Mouse (Mus musculus) intestine, postnatal 0 days (tissue): ENCODE data around the gene Itga2. TPM values are rescaled to one million over a fixed set of nuclear protein-coding genes. Genes with fewer than 3 reads are reported as not detected.

ENCODE experiments used
- ATAC-seq: fragments of 200-750 bp; cut with Nextera tagmentation; 2 replicates; pipeline ENCODE4 v1.8.0; 2017; ENCODE audit warnings: mild to moderate bottlenecking, moderate TSS enrichment, moderate library complexity
- H3K27ac ChIP-seq: fragments of 300-500 bp; sonication (generic); 2 replicates; pipeline ENCODE4 v1.5.1; 2014; ENCODE audit warnings: mild to moderate bottlenecking, low read depth, low read length, moderate library complexity
- H3K27me3 ChIP-seq: fragments of 300-500 bp; sonication (generic); replicated peaks from 2 replicates; pipeline ENCODE4 v1.6.1; 2014; ENCODE audit warnings: low read length, mixed read lengths; ENCODE audit not compliant: control insufficient read depth, insufficient read depth
- H3K36me3 ChIP-seq: fragments of 300-500 bp; sonication (generic); 2 replicates; pipeline ENCODE4 v1.6.1; 2014; ENCODE audit warnings: mild to moderate bottlenecking, moderate library complexity; ENCODE audit not compliant: control insufficient read depth, insufficient read depth
- H3K4me1 ChIP-seq: fragments of 300-500 bp; sonication (generic); replicated peaks from 2 replicates; pipeline ENCODE4 v1.6.1; 2014; ENCODE audit warnings: antibody characterized with exemption, low read length, mixed read lengths; ENCODE audit not compliant: control insufficient read depth, insufficient read depth
- H3K4me2 ChIP-seq: fragments of 300-500 bp; sonication (generic); replicated peaks from 2 replicates; pipeline ENCODE4 v1.6.1; 2014; ENCODE audit warnings: low read depth, mild to moderate bottlenecking, moderate library complexity
- H3K4me3 ChIP-seq: fragments of 300-500 bp; sonication (generic); 2 replicates; pipeline ENCODE4 v1.5.1; 2014; ENCODE audit warnings: low read depth, low read length
- H3K9ac ChIP-seq: fragments of 300-500 bp; sonication (generic); 2 replicates; pipeline ENCODE4 v1.6.1; 2014; ENCODE audit warnings: mild to moderate bottlenecking, low read depth, low read length
- H3K9me3 ChIP-seq: fragments of 300-500 bp; sonication (generic); 2 replicates; pipeline ENCODE4 v1.6.1; 2016; ENCODE audit warnings: mixed run types; ENCODE audit not compliant: control insufficient read depth
- CTCF ChIP-seq: sonication (generic); IDR thresholded peaks from 2 replicates; pipeline ENCODE4 v1.5.1; 2016; ENCODE audit warnings: low read depth, mild to moderate bottlenecking, control low read depth, antibody characterized with exemption, moderate library complexity
- WGBS: fragments of 180-500 bp; shearing (Covaris S2); extraction: QIAGEN DNeasy Blood & Tissue Kit; methylation state at CpG from one replicate; pipeline ENCODE4 v1.1.7; 2014; 5-methylcytosine and 5-hydroxymethylcytosine counted together
- polyA plus RNA-seq: library from polyadenylated mRNA; unstranded; fragments of >200 nt; fragmentation: Nextera tagmentation; extraction: Ambion mirVana; gene quantifications from 2 replicates; pipeline ENCODE4 v1.2.1, GENCODE M21; 2015

The Itga2 gene
- polyA plus RNA-seq, 1 experiment from 2014 or later = 4.8 TPM

GRCm38 (mm10) chr13:114802971-114803370 lies 128.9 kb downstream of the Itga2 start:
- Histone ChIP-seq H3K27ac (peak overlapping the region; percentile 72), H3K4me1 (no peaks in the 10 kb centered on the region), H3K9me3 (no peaks in the 10 kb centered on the region), H3K4me3 (no peak overlapping the region), H3K27me3 (no peaks in the 10 kb centered on the region), H3K36me3 (no peaks in the 10 kb centered on the region), H3K4me2 (peak overlapping the region; percentile 30; the same call in 1 of the 2 replicates), H3K9ac (no peak overlapping the region)
- no peak for TF ChIP-seq CTCF
- 25% methylated on average over 2 of the region's 2 CpGs for WGBS
- ATAC-seq = peak; percentile 95

- Histone ChIP-seq H3K4me1 (no peaks in the 10 kb centered on the region), H3K36me3 (no peaks in the 10 kb centered on the region), H3K4me3 (no peak overlapping the region), H3K4me2 (no peak overlapping the region), H3K27ac (peak overlapping the region; percentile 72), H3K27me3 (no peaks in the 10 kb centered on the region), H3K9ac (no peak overlapping the region), H3K9me3 (no peaks in the 10 kb centered on the region)
- 48% methylated on average over 3 of the region's 3 CpGs for WGBS
- ATAC-seq = peak; percentile 73
- no peak for TF ChIP-seq CTCF
Measured at GRCm38 (mm10) chr13:114801857-114802256, 130.0 kb downstream of the Itga2 start.

- Histone ChIP-seq H3K4me3 (no peak overlapping the region), H3K4me1 (no peaks in the 10 kb centered on the region), H3K9ac (no peak overlapping the region), H3K27ac (no peak overlapping the region), H3K9me3 (no peaks in the 10 kb centered on the region), H3K36me3 (no peaks in the 10 kb centered on the region), H3K27me3 (no peaks in the 10 kb centered on the region), H3K4me2 (no peak overlapping the region)
- 43% methylated on average over 6 of the region's 6 CpGs for WGBS
- peak; percentile 80 for TF ChIP-seq CTCF
- ATAC-seq = no peak
Measured at GRCm38 (mm10) chr13:114793250-114794030, 138.5 kb downstream of the Itga2 start.

GRCm38 (mm10) chr13:114791511-114791910 lies 140.4 kb downstream of the Itga2 start:
- 78% methylated on average over 1 of the region's 1 CpGs for WGBS
- H3K36me3 ChIP-seq = no peaks in the 10 kb centered on the region
- peak; percentile 58 for TF ChIP-seq CTCF
- H3K27ac ChIP-seq = no peak overlapping the region
- no peaks in the 10 kb centered on the region for H3K4me1 ChIP-seq
- H3K9ac ChIP-seq = no peak overlapping the region
- H3K4me2 ChIP-seq = no peak overlapping the region
- no peak overlapping the region for H3K4me3 ChIP-seq
- ATAC-seq = no peak
- no peaks in the 10 kb centered on the region for H3K27me3 ChIP-seq
- no peaks in the 10 kb centered on the region for H3K9me3 ChIP-seq

Other genes with a start within 250 kb of the Itga2 start
- 215 and 221 TPM in 2 replicates for gene Mocs2, start 113.9 kb downstream of the Itga2 start, polyA plus RNA-seq
- gene Pelo, start 158.1 kb upstream of the Itga2 start, polyA plus RNA-seq = 4.8 and 5.3 TPM in 2 replicates
- gene Gm49395, start 169.8 kb upstream of the Itga2 start, polyA plus RNA-seq = 7.4 and 9.7 TPM in 2 replicates
- 12.8 and 14.2 TPM in 2 replicates for gene Itga1, start 169.9 kb upstream of the Itga2 start, polyA plus RNA-seq